In genomic region chr5:139290467-139291259, GRCm38 (mm10) we compare ENCODE assay signal across 23 mouse cellular contexts.
"Had no signal": no experiment of that assay in that cellular context is flagged by ENCODE, and none has a peak within 500 bp of the region (broad histone marks: within the 10 kb centered on the region; RNA-seq: fewer than 3 reads in every experiment).

No protein-coding gene starts in this region.

- H3K27me3 ChIP-seq: kidney, embryonic 15.5 days; limb, embryonic 12.5 days; limb, embryonic 15.5 days; midbrain, embryonic 13.5 days; neural tube, embryonic 12.5 days; neural tube, embryonic 15.5 days had no signal

- H3K4me3 ChIP-seq: kidney, embryonic 15.5 days; limb, embryonic 12.5 days; limb, embryonic 15.5 days; midbrain, embryonic 13.5 days; neural tube, embryonic 12.5 days; neural tube, embryonic 15.5 days had no signal

- H3K4me2 ChIP-seq: kidney, embryonic 15.5 days; limb, embryonic 12.5 days; limb, embryonic 15.5 days; liver, embryonic 11.5 days; lung, embryonic 14.5 days; midbrain, embryonic 13.5 days; neural tube, embryonic 12.5 days; neural tube, embryonic 15.5 days had no signal

- H3K27ac ChIP-seq: kidney, embryonic 15.5 days; limb, embryonic 12.5 days; limb, embryonic 15.5 days; liver, embryonic 14.5 days; macrophage; midbrain, embryonic 13.5 days; neural tube, embryonic 12.5 days; neural tube, embryonic 15.5 days had no signal

- H3K9ac ChIP-seq: kidney, embryonic 15.5 days; limb, embryonic 12.5 days; limb, embryonic 15.5 days; liver, embryonic 14.5 days; liver, postnatal 0 days; lung, embryonic 14.5 days; midbrain, embryonic 13.5 days; neural tube, embryonic 12.5 days; neural tube, embryonic 15.5 days had no signal

- H3K36me3 ChIP-seq: kidney, embryonic 15.5 days; limb, embryonic 12.5 days; limb, embryonic 15.5 days; midbrain, embryonic 13.5 days; neural tube, embryonic 12.5 days had no signal

- H3K4me1 ChIP-seq: kidney, embryonic 15.5 days; limb, embryonic 12.5 days; midbrain, embryonic 13.5 days; neural tube, embryonic 15.5 days had no signal

- H3K9me3 ChIP-seq: kidney, embryonic 15.5 days; limb, embryonic 12.5 days; limb, embryonic 15.5 days; midbrain, embryonic 13.5 days; neural tube, embryonic 12.5 days; neural tube, embryonic 15.5 days had no signal

- ATAC-seq: intestine, embryonic 16.5 days; liver, postnatal 0 days; lung, postnatal 0 days; midbrain, embryonic 13.5 days had no signal

- DNase-seq: kidney, adult 8-10 months; kidney, postnatal 10 days; kidney, postnatal 4 days; layer of hippocampus, adult 9-11 months; layer of hippocampus, postnatal 36 days; left cerebral cortex, postnatal 4 days; liver, postnatal 0 days; lung, embryonic 14.5 days; retina, postnatal 1 day; right cerebral cortex, postnatal 25 days; thymus, adult 18-20 months; thymus, postnatal 36 days had no signal
